Mouse (Mus musculus) lung, embryonic 15.5 days (tissue): ENCODE results near the gene Atp10a. TPM values are rescaled to one million over a fixed set of nuclear protein-coding genes. Genes with fewer than 3 reads are reported as not detected.

Source experiments
- ATAC-seq: fragments of 200-750 bp; cut with Nextera tagmentation; 2 replicates; pipeline ENCODE4 v1.8.0; 2017; ENCODE audit warnings: moderate number of reproducible peaks, borderline replicate concordance; ENCODE audit not compliant: low FRiP score, low TSS enrichment; ENCODE audit errors: extremely low read depth
- H3K27ac ChIP-seq: fragments of 300-500 bp; sonication (generic); 2 replicates; pipeline ENCODE4 v1.5.1; 2015; ENCODE audit warnings: moderate library complexity, mild to moderate bottlenecking, inconsistent platforms
- H3K27me3 ChIP-seq: fragments of 300-500 bp; sonication (generic); 2 replicates; pipeline ENCODE4 v1.6.1; 2015; ENCODE audit warnings: inconsistent platforms
- H3K36me3 ChIP-seq: fragments of 300-500 bp; sonication (generic); 2 replicates; pipeline ENCODE4 v1.6.1; 2015; ENCODE audit warnings: inconsistent platforms
- H3K4me1 ChIP-seq: fragments of 300-500 bp; sonication (generic); 2 replicates; pipeline ENCODE4 v1.6.1; 2015; ENCODE audit warnings: inconsistent platforms
- H3K4me2 ChIP-seq: fragments of 300-500 bp; sonication (generic); 2 replicates; pipeline ENCODE4 v1.6.1; 2015; ENCODE audit warnings: inconsistent platforms, mild to moderate bottlenecking, moderate library complexity
- H3K4me3 ChIP-seq: fragments of 300-500 bp; sonication (generic); 2 replicates; pipeline ENCODE4 v1.5.1; 2015; ENCODE audit warnings: mild to moderate bottlenecking, inconsistent platforms
- H3K9ac ChIP-seq: fragments of 300-500 bp; sonication (generic); 2 replicates; pipeline ENCODE4 v1.6.1; 2015; ENCODE audit warnings: inconsistent platforms
- H3K9me3 ChIP-seq: fragments of 300-500 bp; sonication (generic); 2 replicates; pipeline ENCODE4 v1.6.1; 2016; ENCODE audit warnings: inconsistent platforms
- WGBS: fragments of 180-500 bp; shearing (Covaris S2); methylation state at CpG from one replicate; pipeline ENCODE4 v1.1.7; 2015; 5-methylcytosine and 5-hydroxymethylcytosine counted together
- polyA plus RNA-seq: library from polyadenylated mRNA; unstranded; fragments of >200 nt; fragmentation: Nextera tagmentation; extraction: Ambion mirVana; gene quantifications from 2 replicates; pipeline ENCODE4 v1.2.1, GENCODE M21; 2015

Gene Atp10a
- polyA plus RNA-seq, 1 experiment from 2014 or later: 4.2 TPM

DNA sequence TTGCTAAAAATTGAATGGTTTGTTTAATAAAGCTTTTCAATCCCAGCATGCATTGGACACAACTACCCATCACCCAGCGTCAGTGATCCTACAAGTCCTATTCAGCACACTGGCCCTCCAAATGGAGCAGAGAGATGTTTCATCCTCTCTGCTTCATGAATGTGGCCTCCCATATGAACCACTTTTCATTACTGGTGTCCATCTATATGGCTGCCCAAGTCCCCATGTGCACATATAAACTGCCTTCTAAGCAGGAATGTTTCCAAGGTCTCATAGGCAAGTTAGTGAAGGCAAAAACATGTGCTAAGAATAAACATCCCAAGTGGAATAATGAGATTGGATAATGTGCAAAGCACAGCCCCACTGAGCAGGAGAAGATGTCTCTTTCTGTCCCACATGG is 217.7 kb downstream of the Atp10a start:
- Histone ChIP-seq H3K9me3 (no peaks in the 10 kb centered on the region), H3K9ac (no peak overlapping the region), H3K27ac (no peak overlapping the region), H3K4me1 (no peaks in the 10 kb centered on the region), H3K36me3 (no peaks in the 10 kb centered on the region), H3K27me3 (no peaks in the 10 kb centered on the region), H3K4me3 (no peak overlapping the region), H3K4me2 (no peak overlapping the region)
- ATAC-seq: no peak
- WGBS: 89% methylated on average over 1 of the region's 1 CpGs
